Mouse (Mus musculus) bone marrow macrophage, adult 2 months (primary cell): ENCODE data around the gene Cs.

Experiments used
- CTCF ChIP-seq: IDR thresholded peaks from 2 replicates; pipeline ENCODE4 v1.5.1; 2012; ENCODE audit warnings: low read depth, mild to moderate bottlenecking, low read length, moderate library complexity
- POLR2A ChIP-seq: IDR thresholded peaks from 2 replicates; pipeline ENCODE4 v1.6.1; 2012; ENCODE audit warnings: mild to moderate bottlenecking, low read depth, low read length, borderline replicate concordance

DNA sequence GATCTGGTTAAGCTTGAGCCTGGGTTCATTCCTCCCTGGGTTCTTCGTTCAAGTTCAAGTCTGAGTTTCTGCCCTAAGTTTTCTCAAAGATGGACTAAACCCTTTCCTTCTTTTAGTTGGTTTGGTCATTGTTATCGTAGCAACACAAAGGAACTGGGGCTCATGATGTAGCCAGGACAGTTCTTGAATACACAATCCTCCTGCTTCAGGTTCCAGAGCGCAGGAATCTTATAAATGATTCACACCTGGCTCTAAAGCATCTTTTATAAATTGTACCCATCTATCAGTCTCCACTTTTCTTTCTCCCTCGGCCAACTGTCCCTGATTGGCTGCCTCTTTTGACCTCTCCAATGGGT lies 38.5 kb downstream of the Cs start:
- no peak for TF ChIP-seq POLR2A
- TF ChIP-seq CTCF: no peak
